Mouse (Mus musculus) liver, embryonic 18 days (tissue): ENCODE measurements around the gene Sem1. TPM values are rescaled to one million over a fixed set of nuclear protein-coding genes. Genes with fewer than 3 reads are reported as not detected.

Experiments used
- polyA plus RNA-seq: library from polyadenylated mRNA; depleted of rRNA; stranded (reverse); fragments of >200 nt; gene quantifications from 2 replicates; pipeline ENCODE4 v1.2.3, GENCODE M21; 2012; rRNA removed

Gene Sem1
- 56.8 and 59.0 TPM in 2 replicates for polyA plus RNA-seq

GRCm38 (mm10) chr6:6578304-6579149 is at the start of gene Sem1:
TSS of gene Sem1 (minus strand) at chr6:6578663.

